Mouse (Mus musculus) ES-E14 (cell line): ENCODE measurements at regions not wholly inside any gene's neighbourhood (a gene's known extent, or its start where the extent isn't known, plus 50 kb on each side); places are given as distances from the start of the nearest gene placed in this dataset.

Source experiments
- CHD2 ChIP-seq: IDR thresholded peaks from 2 replicates; pipeline ENCODE4 v1.6.1; 2014; ENCODE audit warnings: mild to moderate bottlenecking, low read depth, low read length, inconsistent platforms
- HCFC1 ChIP-seq: IDR thresholded peaks from 2 replicates; pipeline ENCODE4 v1.6.1; 2012; ENCODE audit warnings: low read length, inconsistent platforms, borderline replicate concordance; ENCODE audit not compliant: insufficient read depth
- MAFK ChIP-seq: IDR thresholded peaks from 2 replicates; pipeline ENCODE4 v1.6.1; 2014; ENCODE audit warnings: mild to moderate bottlenecking, low read depth, low read length, inconsistent platforms; ENCODE audit not compliant: insufficient read depth
- ZC3H11A ChIP-seq: IDR thresholded peaks from 2 replicates; pipeline ENCODE4 v1.6.1; 2012; ENCODE audit warnings: low read depth, mild to moderate bottlenecking, inconsistent platforms, low read length, borderline replicate concordance
- ZNF384 ChIP-seq: IDR thresholded peaks from 2 replicates; pipeline ENCODE4 v1.6.1; 2012; ENCODE audit warnings: low read depth, low read length, inconsistent platforms

DNA sequence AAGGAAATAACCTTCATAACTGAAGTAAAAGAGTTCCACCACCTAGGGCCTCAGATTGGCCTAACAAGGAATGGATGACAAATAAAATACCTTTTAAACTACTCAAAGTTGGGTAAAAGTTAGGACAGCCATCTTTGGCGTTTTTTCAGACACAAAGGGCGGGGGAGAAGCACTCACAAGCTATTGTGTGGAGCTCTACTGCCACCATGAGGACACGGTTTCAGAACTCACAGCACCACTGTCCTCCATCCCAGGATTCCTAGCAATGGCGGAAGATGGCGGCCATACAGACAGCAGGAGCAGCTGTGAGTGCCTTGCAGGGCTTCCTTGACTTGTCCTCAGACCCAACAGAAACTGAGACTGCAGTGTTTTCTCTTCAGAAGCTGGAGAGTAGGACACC, 138.0 kb upstream of the Olfr1324 start:
- TF ChIP-seq MAFK (peak; percentile 59; the same call in 1 of the 2 replicates), CHD2 (no peak), HCFC1 (peak; percentile 56; the same call in 1 of the 2 replicates), ZNF384 (peak; percentile 100), ZC3H11A (no peak)
